Mouse (Mus musculus) spleen, adult 2 months (tissue): Measurements from ENCODE around the gene Twf2. TPM values are rescaled to one million over a fixed set of nuclear protein-coding genes. Genes with fewer than 3 reads are reported as not detected.

ENCODE experiments used
- DNase-seq, 2 experiments: peaks; one replicate each; pipeline versions ENCODE4 v3.0.0 to v3.0.0-alpha.2; 2012 to 2021; ENCODE audit warnings: low spot score in 2 of 2, low read depth in 1 of 2
- H3K27ac ChIP-seq: fragments of 200-500 bp; 2 replicates; pipeline ENCODE4 v1.5.1; 2012; ENCODE audit warnings: low read length, inconsistent platforms; ENCODE audit not compliant: insufficient read depth
- H3K27me3 ChIP-seq: fragments of 200-500 bp; 2 replicates; pipeline ENCODE4 v1.6.1; 2012; ENCODE audit warnings: mild to moderate bottlenecking, moderate library complexity, low read length, inconsistent platforms; ENCODE audit not compliant: control insufficient read depth, insufficient read depth
- H3K36me3 ChIP-seq: fragments of 200-500 bp; 2 replicates; pipeline ENCODE4 v1.6.1; 2012; ENCODE audit warnings: mild to moderate bottlenecking, low read length, inconsistent platforms; ENCODE audit not compliant: control insufficient read depth, insufficient read depth
- H3K4me1 ChIP-seq: fragments of 200-500 bp; 2 replicates; pipeline ENCODE4 v1.6.1; 2011; ENCODE audit warnings: inconsistent platforms; ENCODE audit not compliant: control insufficient read depth, insufficient read depth, insufficient read length
- H3K4me3 ChIP-seq: fragments of 200-500 bp; 2 replicates; pipeline ENCODE4 v1.5.1; 2011; ENCODE audit warnings: mild to moderate bottlenecking, inconsistent platforms; ENCODE audit not compliant: insufficient read depth, insufficient read length; ENCODE audit errors: extremely low read depth
- CTCF ChIP-seq: fragments of 200-500 bp; IDR thresholded peaks from 2 replicates; pipeline ENCODE4 v1.5.1; 2011; ENCODE audit warnings: mild to moderate bottlenecking, inconsistent platforms; ENCODE audit not compliant: insufficient read depth, insufficient read length, insufficient replicate concordance; ENCODE audit errors: extremely low read depth
- POLR2A ChIP-seq: fragments of 200-500 bp; IDR thresholded peaks from 2 replicates; pipeline ENCODE4 v1.6.1; 2011; ENCODE audit warnings: low read depth, low read length, inconsistent platforms
- WGBS: fragments of 180-500 bp; shearing (Covaris S2); methylation state at CpG from one replicate; pipeline ENCODE4 v1.1.7; 2018; 5-methylcytosine and 5-hydroxymethylcytosine counted together
- polyA plus RNA-seq: library from polyadenylated mRNA; depleted of rRNA; stranded (reverse); fragments of >200 nt; gene quantifications from 2 replicates; pipeline ENCODE4 v1.2.3, GENCODE M21; 2012

The Twf2 gene
- polyA plus RNA-seq, 1 experiment, result 90.9 TPM

DNA sequence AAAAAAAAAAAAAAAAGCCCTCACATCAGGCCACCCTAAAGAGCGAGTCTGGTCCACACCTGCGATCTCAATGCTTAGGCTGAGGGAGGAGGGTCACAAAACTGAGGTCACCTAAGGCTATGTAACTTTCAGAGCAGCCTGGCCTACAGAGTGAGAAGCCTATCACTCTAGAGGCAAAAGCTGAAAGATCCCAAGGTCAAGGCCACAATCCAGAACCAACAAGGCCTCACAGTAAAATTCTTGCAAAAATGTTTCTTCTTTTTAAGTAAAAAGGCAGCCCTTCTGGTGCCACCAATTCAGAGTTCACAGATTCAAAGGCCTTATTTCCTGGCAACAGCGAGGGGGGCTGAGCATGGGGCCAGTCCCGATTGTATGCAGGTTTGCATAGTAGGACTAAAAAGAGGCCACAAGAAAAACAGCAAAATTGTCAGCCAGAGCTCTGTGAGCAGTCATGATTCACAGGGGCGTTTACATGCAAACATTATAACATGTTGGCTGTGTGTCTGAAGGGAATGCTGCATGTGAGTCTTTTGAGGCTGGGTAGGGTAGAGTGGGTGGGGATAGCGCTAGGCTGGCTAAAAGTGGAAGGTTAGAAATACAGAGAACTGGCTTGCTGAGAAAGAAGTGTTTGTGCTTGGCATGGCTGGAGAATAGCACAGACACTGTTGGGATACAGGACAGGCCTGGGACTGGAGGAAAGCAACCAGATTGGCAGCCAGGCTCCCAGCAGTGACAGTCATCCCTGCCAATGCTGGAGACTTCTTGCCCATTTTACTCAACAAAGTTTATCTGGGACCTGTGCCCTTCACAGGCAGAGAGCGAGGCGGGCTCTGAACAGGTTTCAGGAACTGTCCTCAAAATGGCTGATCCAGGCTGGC is 8.7 kb upstream of the Twf2 start:
- Histone ChIP-seq H3K27ac (peak overlapping the region; percentile 15), H3K27me3 (no peaks in the 10 kb centered on the region), H3K4me1 (peaks cover 22% of the 10 kb centered on the region), H3K36me3 (peaks cover 29% of the 10 kb centered on the region), H3K4me3 (no peak overlapping the region)
- no peak for TF ChIP-seq CTCF
- no peak for TF ChIP-seq POLR2A
- 82% methylated on average over 8 of the region's 8 CpGs for WGBS
- no peak for DNase-seq

DNA sequence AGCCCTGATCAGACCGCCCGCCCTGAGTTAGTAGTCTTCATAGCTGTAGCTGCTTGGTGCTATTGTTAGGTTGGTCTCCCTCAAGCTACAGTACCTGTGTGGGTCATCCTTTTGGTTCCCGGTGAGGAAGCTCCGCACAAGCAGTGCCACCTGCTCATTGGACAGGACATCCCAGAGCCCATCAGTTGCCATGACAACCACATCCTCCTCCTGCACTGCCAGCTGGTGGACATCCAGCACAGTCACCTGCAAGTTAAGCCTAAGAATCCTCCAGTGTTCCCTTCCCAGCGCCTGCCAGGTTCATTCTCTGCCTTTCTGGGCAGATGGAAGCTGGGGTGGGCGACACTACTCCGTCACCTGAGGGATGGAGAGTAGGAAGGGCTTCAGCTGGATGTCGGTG is 7.2 kb upstream of the Twf2 start:
- WGBS, result 91% methylated on average over 8 of the region's 8 CpGs
- TF ChIP-seq POLR2A (no peak), CTCF (no peak)

DNA sequence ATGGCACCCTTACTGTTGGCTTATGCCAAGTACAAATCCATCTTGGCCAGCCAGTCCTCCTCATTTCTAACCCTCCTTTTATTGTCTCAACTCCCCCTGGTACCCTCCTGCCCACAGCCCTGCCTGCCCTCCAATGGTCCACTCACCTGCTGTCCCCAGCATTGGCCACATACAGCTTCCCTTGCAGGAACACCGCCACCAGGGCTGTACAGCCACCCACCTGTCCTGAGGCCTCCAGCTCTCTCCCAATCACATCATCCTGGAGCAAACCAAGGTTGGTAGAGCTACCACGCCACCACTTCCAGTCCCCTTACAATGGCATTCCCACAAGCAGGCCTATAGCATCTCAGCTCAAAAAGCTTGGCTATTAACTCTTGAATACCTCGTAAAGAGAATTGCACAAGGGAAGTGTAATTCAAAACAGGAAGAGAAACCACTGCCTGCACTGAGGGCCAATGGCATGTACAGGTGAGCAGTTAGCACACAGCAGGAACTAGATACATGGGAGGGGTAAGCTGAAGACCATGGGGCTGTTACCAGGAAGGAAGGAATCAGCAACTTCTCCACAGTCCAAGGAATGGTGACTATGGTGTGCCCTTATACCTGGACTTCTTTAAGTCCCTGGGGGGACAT is 5.7 kb upstream of the Twf2 start:
- WGBS, result 67% methylated on average over 3 of the region's 3 CpGs
- no peak for DNase-seq
- Histone ChIP-seq H3K4me1 (peaks cover 32% of the 10 kb centered on the region), H3K36me3 (peaks cover 17% of the 10 kb centered on the region), H3K27me3 (no peaks in the 10 kb centered on the region), H3K4me3 (no peak overlapping the region), H3K27ac (peak overlapping the region; percentile 24)
- no peak for TF ChIP-seq POLR2A
- TF ChIP-seq CTCF, result no peak

More for the DNA sequence above, 7.2 kb upstream of the Twf2 start:
- peaks cover 32% of the 10 kb centered on the region for H3K4me1 ChIP-seq
- no peak overlapping the region for H3K4me3 ChIP-seq
- no peak overlapping the region for H3K27ac ChIP-seq
- no peak for DNase-seq
- H3K36me3 ChIP-seq, result peaks cover 17% of the 10 kb centered on the region
- H3K27me3 ChIP-seq, result no peaks in the 10 kb centered on the region

DNA sequence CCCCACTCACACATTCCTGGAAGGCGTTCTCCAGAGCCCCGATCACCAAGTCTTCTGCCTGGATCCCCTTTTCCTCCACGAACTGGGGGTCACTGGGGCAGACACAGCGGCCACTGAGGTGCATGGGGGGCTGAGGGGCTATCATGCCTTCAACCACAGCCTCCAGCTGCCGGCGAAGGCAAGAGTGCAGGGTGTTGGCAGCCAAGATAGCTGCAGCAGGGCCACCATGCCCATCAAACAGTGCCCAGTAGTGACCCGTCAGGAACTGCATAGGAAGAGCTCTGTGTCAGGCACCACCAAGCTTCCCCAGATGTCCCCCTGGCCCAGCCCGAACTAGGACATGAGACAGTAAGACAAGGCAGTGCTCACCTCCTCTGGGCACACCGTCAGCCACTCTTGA is 5.2 kb upstream of the Twf2 start:
- TF ChIP-seq CTCF (no peak), POLR2A (no peak)
- peaks cover 17% of the 10 kb centered on the region for H3K36me3 ChIP-seq
- no peaks in the 10 kb centered on the region for H3K27me3 ChIP-seq
- H3K4me3 ChIP-seq, result no peak overlapping the region; the same call in 1 of the 2 replicates
- DNase-seq, result no peak
- peak overlapping the region; percentile 24 for H3K27ac ChIP-seq
- WGBS, result 88% methylated on average over 9 of the region's 9 CpGs
- H3K4me1 ChIP-seq, result peaks cover 32% of the 10 kb centered on the region

DNA sequence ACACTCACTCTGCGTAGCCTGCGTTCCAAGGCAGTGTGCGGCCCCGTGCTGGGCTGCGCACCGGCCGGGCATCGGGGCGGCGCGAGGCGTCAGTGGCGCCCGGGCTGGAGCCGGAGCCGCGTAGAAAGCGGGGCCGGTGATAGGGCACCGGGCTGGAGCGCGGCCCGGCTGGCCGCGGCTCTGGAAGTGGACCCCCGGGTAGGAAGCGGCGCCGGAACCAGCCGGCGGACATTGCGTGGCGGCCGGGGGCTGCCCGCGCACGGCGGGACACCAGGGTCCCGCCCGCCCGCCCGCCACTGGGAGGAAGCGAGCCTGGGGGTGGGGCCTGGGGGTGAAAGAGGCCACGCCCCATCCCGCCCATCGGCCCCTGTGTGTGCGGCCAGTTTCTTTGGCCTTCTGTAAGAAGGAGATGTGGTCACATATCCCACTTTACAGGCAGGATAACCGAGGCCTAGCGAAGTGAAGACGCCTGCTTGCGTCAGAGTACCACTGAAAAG is 3.9 kb upstream of the Twf2 start:
- H3K36me3 ChIP-seq, result peaks cover 17% of the 10 kb centered on the region
- whole genome bisulfite sequencing, result 2% methylated on average over 41 of the region's 51 CpGs
- H3K27me3 ChIP-seq, result no peaks in the 10 kb centered on the region
- peak in 1 of 2 experiments; percentile 78 for DNase-seq
- TF ChIP-seq POLR2A (no peak), CTCF (no peak)
- H3K4me3 ChIP-seq, result peak overlapping the region; percentile 73
- H3K27ac ChIP-seq, result peak overlapping the region; percentile 80
- peaks cover 29% of the 10 kb centered on the region for H3K4me1 ChIP-seq

DNA sequence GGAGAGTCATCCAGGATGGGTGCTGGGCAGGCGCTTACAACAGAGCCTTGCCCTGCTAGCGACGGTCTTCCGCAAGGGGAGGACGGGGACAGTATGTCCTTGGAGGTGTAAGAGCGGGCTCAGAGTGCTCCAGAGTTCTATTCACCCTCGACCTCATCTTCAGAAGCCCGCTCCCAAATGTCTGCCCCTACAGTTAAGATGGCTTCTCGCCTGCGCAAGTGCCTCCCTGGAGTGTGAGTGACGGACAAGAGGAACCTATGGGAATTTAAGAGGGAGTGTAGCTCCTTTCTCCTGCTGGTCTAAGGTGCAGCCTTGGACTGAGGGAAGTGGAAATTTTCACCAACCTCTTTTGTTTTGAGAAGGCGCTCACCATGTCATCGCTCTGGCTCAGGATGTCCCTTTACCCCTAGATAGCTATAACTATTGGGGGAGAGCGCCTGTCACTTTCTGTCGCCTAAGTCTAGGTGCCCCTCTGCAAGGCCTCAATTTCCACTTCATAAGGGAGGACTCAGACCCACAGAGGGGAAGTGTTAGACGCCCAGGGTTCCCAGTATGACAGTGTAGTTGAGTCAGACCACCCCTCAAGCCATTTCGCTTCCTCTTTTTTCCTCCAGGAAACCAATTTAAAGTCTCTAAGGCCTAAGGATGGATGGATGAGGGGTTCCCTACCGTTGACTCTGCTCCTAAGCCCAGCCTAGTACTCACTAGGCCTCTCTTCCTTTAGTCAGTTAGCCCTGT is 3.2 kb upstream of the Twf2 start, which contains the start of gene Ppm1m:
Ppm1m (minus strand) TSS at position 212 of the 738 bp plus-strand sequence.
- H3K4me1 ChIP-seq, result peaks cover 35% of the 10 kb centered on the region

More for the DNA sequence above, 3.2 kb upstream of the Twf2 start, which contains the start of gene Ppm1m:
- no peaks in the 10 kb centered on the region for H3K27me3 ChIP-seq
- 51% methylated on average over 18 of the region's 18 CpGs for WGBS
- no peak for DNase-seq
- peak within 1 kb of the TSS; percentile 73 for H3K4me3 ChIP-seq
- peaks cover 14% of the 10 kb centered on the region for H3K36me3 ChIP-seq
- H3K27ac ChIP-seq, result peak within 1 kb of the TSS; percentile 80
- TF ChIP-seq CTCF, result no peak
- TF ChIP-seq POLR2A, result no peak
